Mouse (Mus musculus) olfactory bulb, adult 2 months (tissue): ENCODE measurements at regions not wholly inside any gene's neighbourhood (a gene's known extent, or its start where the extent isn't known, plus 50 kb on each side); places are given as distances from the start of the nearest gene placed in this dataset.

Experiments
- CTCF ChIP-seq: fragments of 200-500 bp; IDR thresholded peaks from 2 replicates; pipeline ENCODE4 v1.5.1; 2012; ENCODE audit warnings: low read depth, mild to moderate bottlenecking, low read length, moderate library complexity; ENCODE audit not compliant: insufficient read depth
- POLR2A ChIP-seq: fragments of 200-500 bp; IDR thresholded peaks from 2 replicates; pipeline ENCODE4 v1.6.1; 2012; ENCODE audit warnings: mild to moderate bottlenecking, low read depth, low read length, moderate library complexity; ENCODE audit not compliant: insufficient read depth

- TF ChIP-seq POLR2A (no peak), CTCF (no peak)
These were observed 64.4 kb upstream of the Mkln1 start for GRCm38 (mm10) chr6:31334086-31334485.
